Mouse (Mus musculus) liver, embryonic 14.5 days (tissue): ENCODE measurements around the gene Upb1. TPM values are rescaled to one million over a fixed set of nuclear protein-coding genes. Genes with fewer than 3 reads are reported as not detected.
A peak's percentile ranks its signal among the peaks of the same experiment; 100 is the strongest.
"Not testable (repeated sequence)": the region's sequence is repeated elsewhere in the genome, so short reads cannot be mapped to it uniquely, and the experiment has no call there.

Experiments
- ATAC-seq: fragments of 200-750 bp; cut with Nextera tagmentation; 2 replicates; pipeline ENCODE4 v1.8.0; 2017; ENCODE audit warnings: moderate number of reproducible peaks, mild to moderate bottlenecking, moderate library complexity; ENCODE audit not compliant: insufficient read depth
- DNase-seq, 3 experiments: peaks; one replicate each; pipeline ENCODE4 v3.0.0-alpha.2; 2012 to 2013; ENCODE audit warnings: low read depth in 3 of 3, low spot score in 3 of 3
- H3K27ac ChIP-seq: fragments of 300-500 bp; sonication (generic); 2 replicates; pipeline ENCODE4 v1.5.1; 2014; ENCODE audit warnings: moderate library complexity, mild to moderate bottlenecking, control low read depth, inconsistent platforms
- H3K27me3 ChIP-seq: fragments of 300-500 bp; sonication (generic); 2 replicates; pipeline ENCODE4 v1.6.1; 2014; ENCODE audit warnings: mild to moderate bottlenecking, low read length, moderate library complexity; ENCODE audit not compliant: control insufficient read depth, insufficient read depth
- H3K36me3 ChIP-seq: fragments of 300-500 bp; sonication (generic); replicated peaks from 2 replicates; pipeline ENCODE4 v1.6.1; 2014; ENCODE audit warnings: low read depth; ENCODE audit not compliant: control insufficient read depth, insufficient read depth
- H3K4me1 ChIP-seq, 2 experiments: fragments of 200-500 bp in 1 of 2; fragments of 300-500 bp in 1 of 2; sonication (generic) in 1 of 2; replicated peaks; 2 replicates each; pipeline ENCODE4 v1.6.1; 2012 to 2014; ENCODE audit warnings: antibody characterized with exemption in 1 of 2, inconsistent platforms in 1 of 2, low read length in 1 of 2; ENCODE audit not compliant: control insufficient read depth in 2 of 2, insufficient read depth in 2 of 2
- H3K4me2 ChIP-seq: fragments of 300-500 bp; sonication (generic); 2 replicates; pipeline ENCODE4 v1.6.1; 2014; ENCODE audit warnings: low read depth, mild to moderate bottlenecking, control low read depth, moderate library complexity
- H3K4me3 ChIP-seq, 2 experiments: fragments of 200-500 bp in 1 of 2; fragments of 300-500 bp in 1 of 2; sonication (generic) in 1 of 2; 2 replicates each; pipeline ENCODE4 v1.5.1; 2012 to 2014; ENCODE audit warnings: low read depth in 2 of 2, low read length in 2 of 2, mild to moderate bottlenecking in 2 of 2, control low read depth in 1 of 2, inconsistent platforms in 1 of 2, moderate library complexity in 1 of 2; ENCODE audit not compliant: insufficient read depth in 1 of 2
- H3K9ac ChIP-seq: fragments of 300-500 bp; sonication (generic); replicated peaks from 2 replicates; pipeline ENCODE4 v1.6.1; 2014; ENCODE audit warnings: mild to moderate bottlenecking, control low read depth, moderate library complexity
- H3K9me3 ChIP-seq: fragments of 300-500 bp; sonication (generic); 2 replicates; pipeline ENCODE4 v1.6.1; 2016; ENCODE audit warnings: low read length, mixed read lengths; ENCODE audit not compliant: control insufficient read depth
- CTCF ChIP-seq: IDR thresholded peaks from 2 replicates; pipeline ENCODE4 v1.5.1; 2016; ENCODE audit warnings: antibody characterized with exemption, low read depth, control low read depth
- EP300 ChIP-seq: IDR thresholded peaks from 2 replicates; pipeline ENCODE4 v1.6.1; 2016; ENCODE audit warnings: antibody characterized with exemption, low read depth
- WGBS: fragments of 180-500 bp; shearing (Covaris S2); extraction: QIAGEN DNeasy Blood & Tissue Kit; methylation state at CpG from one replicate; pipeline ENCODE4 v1.1.7; 2014; ENCODE audit not compliant: insufficient replicate concordance; 5-methylcytosine and 5-hydroxymethylcytosine counted together
- polyA plus RNA-seq, 2 experiments: library from polyadenylated mRNA; depleted of rRNA in 1 of 2; stranded (reverse) in 1 of 2; unstranded in 1 of 2; fragments of >200 nt; fragmentation: Nextera tagmentation in 1 of 2; extraction: Ambion mirVana in 1 of 2; gene quantifications; 2 replicates each; pipeline versions ENCODE4 v1.2.1 to v1.2.3; 2012 to 2014

Gene Upb1
- polyA plus RNA-seq, 2 experiments, result 8.8 to 20.1 TPM

DNA sequence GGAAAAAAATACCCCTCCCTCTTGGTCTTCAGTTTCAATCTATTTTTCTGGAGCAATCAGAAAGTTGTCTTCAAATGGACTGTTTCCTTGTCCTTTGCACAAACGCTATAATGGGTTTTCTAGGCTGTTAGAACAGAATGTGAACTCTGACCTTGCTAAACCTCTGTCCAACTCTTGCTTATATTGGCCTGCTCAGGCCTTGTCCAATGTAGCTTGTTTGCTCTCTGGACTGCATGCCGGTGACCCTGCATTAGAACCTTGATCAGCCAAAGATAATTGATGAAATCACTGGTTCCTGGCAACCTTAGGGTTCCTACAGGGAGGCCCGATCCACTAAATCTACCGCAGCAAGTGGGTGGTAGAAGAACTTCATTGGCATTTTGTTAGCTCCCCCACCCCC is 6.8 kb downstream of the Upb1 start:
- Histone ChIP-seq H3K4me2 (no peak overlapping the region), H3K27me3 (no peaks in the 10 kb centered on the region), H3K9me3 (no peaks in the 10 kb centered on the region), H3K36me3 (no peaks in the 10 kb centered on the region), H3K4me1 (no peaks in the 10 kb centered on the region; a peak in 2 of 4 replicates), H3K27ac (no peak overlapping the region), H3K4me3 (peak overlapping the region in 1 of 2 experiments; percentile 5; a peak in 1 of 4 replicates), H3K9ac (no peak overlapping the region)
- no peak for TF ChIP-seq CTCF
- TF ChIP-seq EP300, result no peak
- peak; percentile 37; the same call in 1 of the 2 replicates for ATAC-seq
- DNase-seq, result no peak
- 60% methylated on average over 4 of the region's 4 CpGs for WGBS

GRCm38 (mm10) chr10:75411343-75412113 is 10.6 kb downstream of the Upb1 start:
- not testable (repeated sequence) for H3K9ac ChIP-seq, H3K27ac ChIP-seq, H3K4me2 ChIP-seq, H3K9me3 ChIP-seq, H3K36me3 ChIP-seq, H3K27me3 ChIP-seq, DNase-seq, H3K4me3 ChIP-seq, H3K4me1 ChIP-seq
- ATAC-seq, result peak; percentile 71; the same call in 1 of the 2 replicates
- WGBS, result 19% methylated on average over 9 of the region's 10 CpGs

DNA sequence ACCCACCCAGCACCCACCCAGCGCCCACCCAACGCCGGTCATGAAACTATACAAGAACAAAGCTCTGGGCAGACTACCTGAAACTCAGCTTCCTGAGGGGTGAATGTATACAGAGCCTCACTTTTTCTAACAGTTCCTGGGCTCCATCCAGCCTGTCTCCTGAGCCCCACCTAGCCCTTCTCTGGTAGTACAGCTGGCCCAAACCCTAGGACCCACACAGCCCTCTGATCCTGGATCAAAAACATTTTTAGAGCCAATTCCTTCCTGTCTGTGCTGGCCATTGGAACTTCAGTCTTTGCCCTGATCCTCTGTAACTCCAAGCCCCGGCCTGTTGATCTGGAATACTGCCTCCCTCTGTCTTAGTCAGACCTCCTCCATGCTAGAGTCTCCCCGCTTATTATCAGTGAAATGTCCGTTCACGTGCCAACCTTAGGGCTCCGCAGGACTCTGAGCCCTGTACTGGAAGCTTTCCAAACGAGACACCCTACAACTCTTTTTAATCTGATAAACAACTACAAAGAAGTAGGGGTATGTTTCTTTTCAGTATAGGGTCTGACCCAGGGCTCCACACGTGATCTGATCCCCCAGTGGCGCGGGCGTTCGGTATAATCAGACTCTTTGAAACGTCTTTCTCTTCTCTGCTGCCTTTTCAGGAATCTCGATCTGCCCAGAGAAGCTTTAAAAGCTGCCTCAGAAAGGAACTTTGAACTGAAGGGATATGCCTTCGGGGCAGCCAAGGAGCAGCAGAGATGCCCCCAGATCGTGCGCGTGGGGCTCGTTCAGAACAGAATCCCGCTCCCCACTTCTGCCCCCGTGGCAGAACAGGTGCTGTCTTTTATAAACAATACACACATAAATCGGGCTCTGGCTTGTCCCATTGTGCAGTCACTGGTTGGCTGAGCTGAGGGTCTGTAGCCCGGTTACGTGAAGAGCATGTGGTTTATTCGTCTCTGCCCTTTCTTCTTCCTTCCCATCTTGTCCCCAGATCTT is 11.5 kb downstream of the Upb1 start:
- no peak overlapping the region for H3K9ac ChIP-seq
- no peaks in the 10 kb centered on the region for H3K27me3 ChIP-seq
- no peak overlapping the region for H3K4me3 ChIP-seq
- no peak for DNase-seq
- TF ChIP-seq CTCF (no peak), EP300 (no peak)
- H3K4me1 ChIP-seq, result no peaks in the 10 kb centered on the region; a peak in 2 of 4 replicates
- H3K4me2 ChIP-seq, result no peak overlapping the region
- WGBS, result 65% methylated on average over 27 of the region's 27 CpGs
- H3K36me3 ChIP-seq, result no peaks in the 10 kb centered on the region
- H3K9me3 ChIP-seq, result no peaks in the 10 kb centered on the region
- ATAC-seq, result peak; percentile 47; the same call in 1 of the 2 replicates
- 0 out of 2 replicates have a peak overlapping the region, but pooled peaks have one; percentile 16 for H3K27ac ChIP-seq

- Histone ChIP-seq H3K4me3 (no peak overlapping the region), H3K4me1 (no peaks in the 10 kb centered on the region; a peak in 2 of 4 replicates), H3K27me3 (no peaks in the 10 kb centered on the region), H3K4me2 (no peak overlapping the region), H3K9ac (no peak overlapping the region), H3K9me3 (no peaks in the 10 kb centered on the region), H3K36me3 (no peaks in the 10 kb centered on the region), H3K27ac (no peak overlapping the region)
- DNase-seq (no peak), ATAC-seq (no peak)
- TF ChIP-seq EP300, result no peak
- 61% methylated on average over 7 of the region's 7 CpGs for WGBS
Observed at GRCm38 (mm10) chr10:75414925-75415324, 14.0 kb downstream of the Upb1 start.
